Mouse (Mus musculus) lung, adult 2 months (tissue): ENCODE measurements at regions not wholly inside any gene's neighbourhood (a gene's known extent, or its start where the extent isn't known, plus 50 kb on each side); places are given as distances from the start of the nearest gene placed in this dataset.

Experiments
- DNase-seq: peaks from one replicate; pipeline ENCODE4 v3.0.0; 2022
- H3K4me1 ChIP-seq: fragments of 200-500 bp; 2 replicates; pipeline ENCODE4 v1.6.1; 2011; ENCODE audit warnings: low read length; ENCODE audit not compliant: control insufficient read depth, insufficient read depth
- H3K4me3 ChIP-seq: fragments of 200-500 bp; replicated peaks from 2 replicates; pipeline ENCODE3; 2011; ENCODE audit warnings: low read depth, mild to moderate bottlenecking, control low read depth, low read length; ENCODE audit errors: extremely low read depth
- CTCF ChIP-seq: fragments of 200-500 bp; IDR thresholded peaks from 2 replicates; pipeline ENCODE4 v1.5.1; 2011; ENCODE audit warnings: mild to moderate bottlenecking, low read length, control low read depth; ENCODE audit not compliant: insufficient read depth
- POLR2A ChIP-seq: fragments of 200-500 bp; IDR thresholded peaks from 2 replicates; pipeline ENCODE4 v1.6.1; 2011; ENCODE audit warnings: low read depth, mild to moderate bottlenecking, control low read depth, low read length, borderline replicate concordance; ENCODE audit errors: extremely low read depth
- WGBS: fragments of 180-500 bp; shearing (Covaris S2); methylation state at CpG from one replicate; pipeline ENCODE4 v1.1.7; 2018; 5-methylcytosine and 5-hydroxymethylcytosine counted together

DNA sequence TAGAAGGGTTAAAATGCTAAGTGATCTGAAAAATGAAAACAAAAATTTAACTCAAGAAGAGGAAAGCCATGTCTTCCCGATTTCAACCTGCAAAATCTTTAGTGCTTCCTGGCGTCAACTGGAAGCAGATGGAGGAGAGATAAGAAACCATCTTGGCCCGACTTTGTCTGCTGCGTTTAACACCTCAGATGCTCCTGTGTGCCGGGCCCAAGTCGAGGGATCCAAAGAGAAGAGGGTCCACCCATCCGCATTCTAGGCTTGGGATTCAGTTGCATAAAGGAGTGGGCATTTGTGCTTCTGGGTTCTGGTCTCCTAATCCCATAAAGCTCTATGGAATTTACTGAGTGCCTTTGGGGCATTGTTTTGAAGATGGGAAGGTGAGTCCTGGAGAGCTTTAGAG, 130.0 kb upstream of the Cdh6 start:
- TF ChIP-seq CTCF: no peak
- no peak for TF ChIP-seq POLR2A
- H3K4me3 ChIP-seq: no peak overlapping the region
- no peaks in the 10 kb centered on the region for H3K4me1 ChIP-seq
- no peak for DNase-seq
- 68% methylated on average over 7 of the region's 7 CpGs for WGBS

DNA sequence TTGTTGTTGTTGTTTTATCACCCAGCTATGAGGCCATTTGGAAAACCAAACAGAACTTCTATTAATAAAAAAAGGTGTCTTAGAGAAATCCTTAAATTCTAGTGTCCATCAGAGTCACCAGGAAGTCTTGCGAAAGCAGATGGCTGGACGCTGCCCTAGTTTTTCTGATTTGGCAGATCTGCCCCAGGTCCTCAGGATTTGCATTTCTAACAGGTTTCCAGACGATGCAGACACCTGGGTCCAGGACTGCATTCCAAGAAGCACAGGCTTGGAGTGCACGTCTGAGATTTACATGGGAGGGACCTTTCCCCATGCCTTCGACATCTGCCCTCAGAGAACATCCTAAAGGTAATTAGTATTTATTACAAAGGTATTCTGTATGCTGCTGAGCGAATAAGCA, 129.2 kb upstream of the Cdh6 start:
- H3K4me3 ChIP-seq: no peak overlapping the region
- H3K4me1 ChIP-seq: no peaks in the 10 kb centered on the region
- TF ChIP-seq CTCF (no peak), POLR2A (no peak)
- 74% methylated on average over 6 of the region's 6 CpGs for WGBS
- no peak for DNase-seq

DNA sequence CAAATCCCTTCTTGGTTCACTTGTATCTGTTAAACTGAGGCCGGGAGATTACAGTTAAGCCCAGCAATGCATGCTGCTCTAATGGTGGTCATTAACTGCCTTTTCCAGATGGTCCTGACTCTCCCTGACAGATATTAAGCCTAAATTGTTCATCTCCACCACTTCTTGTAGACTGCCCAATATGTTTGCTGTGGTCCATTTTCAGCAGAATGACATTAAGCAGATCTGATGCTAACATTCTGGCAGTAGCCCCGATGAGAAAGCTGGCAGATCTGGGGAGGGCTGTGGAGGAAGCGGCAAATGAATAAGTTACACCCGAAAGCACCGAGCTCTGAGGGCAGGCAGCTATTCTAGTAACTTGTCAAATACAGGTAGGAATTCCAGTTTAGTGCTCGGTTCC, 123.5 kb upstream of the Cdh6 start:
- TF ChIP-seq CTCF (no peak), POLR2A (no peak)
- H3K4me3 ChIP-seq: no peak overlapping the region
- H3K4me1 ChIP-seq: no peaks in the 10 kb centered on the region
- WGBS: 62% methylated on average over 6 of the region's 6 CpGs
- DNase-seq: no peak

DNA sequence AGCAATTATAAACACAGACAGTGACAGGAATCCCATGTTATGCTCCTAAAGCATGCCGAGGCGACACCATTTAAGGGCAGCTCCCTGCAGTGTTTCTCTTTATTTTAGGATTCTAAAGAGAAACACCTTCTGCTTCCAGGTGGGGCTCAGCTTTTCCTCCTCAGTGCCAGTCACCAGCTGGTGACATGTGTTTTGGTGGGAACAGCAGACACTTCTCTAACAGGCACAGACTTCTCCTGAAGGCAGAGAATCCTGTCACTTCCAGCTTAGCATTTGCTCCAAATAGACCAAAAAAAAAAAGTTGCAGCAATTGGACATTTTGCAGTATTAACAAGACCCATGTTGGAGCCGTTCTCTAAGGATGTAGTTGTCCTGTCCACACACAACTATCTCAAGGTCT, 115.6 kb upstream of the Cdh6 start:
- no peak for DNase-seq
- WGBS: 75% methylated on average over 3 of the region's 3 CpGs
- H3K4me3 ChIP-seq: no peak overlapping the region
- H3K4me1 ChIP-seq: no peaks in the 10 kb centered on the region
- no peak for TF ChIP-seq POLR2A
- TF ChIP-seq CTCF: no peak

DNA sequence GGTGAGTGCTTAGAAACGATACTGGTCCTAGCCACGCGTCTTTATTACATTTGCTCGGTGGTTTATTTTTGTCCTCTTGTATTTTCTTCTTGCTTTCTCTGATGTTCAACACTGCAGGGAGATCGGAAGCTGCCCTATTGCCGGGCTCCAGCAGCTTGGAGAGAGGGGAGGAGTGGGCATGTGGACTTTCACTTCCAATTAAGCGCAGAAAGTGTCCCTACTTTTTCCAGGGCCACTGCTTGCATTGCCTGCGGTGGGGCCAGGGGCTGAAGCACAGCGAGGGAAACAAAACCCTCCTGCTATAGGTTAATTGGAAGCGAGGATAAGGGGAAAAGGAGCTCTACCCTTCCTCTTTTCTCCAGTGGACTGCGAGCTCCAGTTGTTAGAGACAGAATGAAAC, 114.4 kb upstream of the Cdh6 start:
- no peak overlapping the region for H3K4me3 ChIP-seq
- TF ChIP-seq CTCF (no peak), POLR2A (no peak)
- no peak for DNase-seq
- no peaks in the 10 kb centered on the region for H3K4me1 ChIP-seq
- WGBS: 68% methylated on average over 11 of the region's 11 CpGs

DNA sequence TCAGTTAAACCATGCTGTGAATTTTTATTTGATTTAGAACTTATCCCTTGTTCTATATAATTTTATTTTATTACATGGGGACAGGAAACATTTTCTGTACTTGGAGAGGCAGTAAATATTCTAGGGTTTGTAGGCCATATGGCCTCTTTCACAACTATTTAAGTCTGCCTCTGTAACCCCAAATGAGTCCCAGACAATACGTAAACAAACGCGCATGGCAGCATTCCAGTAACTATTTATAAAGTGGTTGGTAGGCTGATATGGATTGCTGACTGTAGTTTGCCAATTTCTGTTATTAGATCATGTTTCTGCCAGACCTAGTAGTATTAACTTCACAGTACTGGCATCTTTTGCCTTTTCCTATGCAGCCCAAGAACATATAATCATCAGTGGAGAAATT, 111.9 kb upstream of the Cdh6 start:
- TF ChIP-seq CTCF (no peak), POLR2A (no peak)
- no peak for DNase-seq
- 37% methylated on average over 3 of the region's 3 CpGs for WGBS
- Histone ChIP-seq H3K4me1 (no peaks in the 10 kb centered on the region), H3K4me3 (no peak overlapping the region)

DNA sequence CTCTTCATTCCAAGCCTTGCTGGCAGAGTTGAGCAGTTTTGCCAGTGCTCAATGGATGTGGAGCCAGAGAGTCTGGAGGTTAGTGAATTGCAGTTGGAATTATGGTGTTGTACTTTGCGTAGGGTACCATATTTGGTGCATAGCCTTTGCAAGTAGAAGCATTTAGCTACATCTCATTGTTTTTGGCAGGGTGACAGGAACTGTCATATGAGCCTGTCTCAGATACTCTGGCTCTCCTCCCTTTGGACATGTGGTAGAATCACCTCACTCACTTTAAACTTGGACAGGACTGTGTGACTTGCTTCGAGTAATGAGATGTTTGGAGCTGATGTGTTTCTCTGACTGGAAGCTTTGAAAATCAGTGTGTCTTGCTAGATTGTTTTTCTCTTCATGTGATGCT, 110.7 kb upstream of the Cdh6 start:
- 65% methylated on average over 2 of the region's 2 CpGs for WGBS
- no peak overlapping the region for H3K4me3 ChIP-seq
- H3K4me1 ChIP-seq: no peaks in the 10 kb centered on the region
- no peak for DNase-seq
- TF ChIP-seq CTCF (no peak), POLR2A (no peak)

DNA sequence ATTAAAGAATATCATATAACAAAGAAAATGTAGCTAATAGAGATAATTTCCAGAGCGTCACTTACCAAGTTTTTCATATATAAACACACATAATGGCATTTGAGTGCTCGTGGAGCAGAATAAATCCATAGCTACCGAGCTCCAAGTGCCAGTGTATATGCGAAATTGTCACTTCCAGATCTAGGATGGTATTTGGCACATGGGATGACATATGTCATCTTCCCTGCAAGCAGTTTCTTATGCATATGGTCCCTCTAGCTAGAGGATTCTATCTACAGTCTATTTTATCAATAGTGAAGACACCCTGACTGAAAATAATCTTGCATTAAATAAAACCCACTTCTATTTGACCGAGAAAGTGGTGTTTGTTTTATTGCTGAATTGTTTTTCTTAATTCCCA, 109.6 kb upstream of the Cdh6 start:
- DNase-seq: no peak
- TF ChIP-seq POLR2A (no peak), CTCF (no peak)
- Histone ChIP-seq H3K4me3 (no peak overlapping the region), H3K4me1 (no peaks in the 10 kb centered on the region)
- 83% methylated on average over 5 of the region's 5 CpGs for WGBS

DNA sequence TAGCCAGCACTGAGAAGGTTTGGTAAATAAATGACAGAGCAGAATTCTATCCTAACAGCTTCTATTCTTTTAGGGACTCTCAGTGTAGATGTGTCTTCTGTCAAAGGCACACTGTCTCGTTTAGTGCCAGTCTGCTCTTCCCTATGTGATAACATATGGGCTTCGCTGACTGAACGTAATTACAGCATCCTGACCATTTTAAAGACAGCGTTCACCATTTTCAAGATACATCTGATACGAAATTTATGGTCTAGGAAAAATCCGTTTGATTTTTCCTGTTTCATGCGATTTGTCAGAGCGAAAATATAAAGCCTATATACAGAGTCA, 103.4 kb upstream of the Cdh6 start:
- H3K4me1 ChIP-seq: no peaks in the 10 kb centered on the region
- no peak for TF ChIP-seq POLR2A
- no peak for TF ChIP-seq CTCF
- no peak for DNase-seq
- H3K4me3 ChIP-seq: no peak overlapping the region
- 86% methylated on average over 8 of the region's 8 CpGs for WGBS

DNA sequence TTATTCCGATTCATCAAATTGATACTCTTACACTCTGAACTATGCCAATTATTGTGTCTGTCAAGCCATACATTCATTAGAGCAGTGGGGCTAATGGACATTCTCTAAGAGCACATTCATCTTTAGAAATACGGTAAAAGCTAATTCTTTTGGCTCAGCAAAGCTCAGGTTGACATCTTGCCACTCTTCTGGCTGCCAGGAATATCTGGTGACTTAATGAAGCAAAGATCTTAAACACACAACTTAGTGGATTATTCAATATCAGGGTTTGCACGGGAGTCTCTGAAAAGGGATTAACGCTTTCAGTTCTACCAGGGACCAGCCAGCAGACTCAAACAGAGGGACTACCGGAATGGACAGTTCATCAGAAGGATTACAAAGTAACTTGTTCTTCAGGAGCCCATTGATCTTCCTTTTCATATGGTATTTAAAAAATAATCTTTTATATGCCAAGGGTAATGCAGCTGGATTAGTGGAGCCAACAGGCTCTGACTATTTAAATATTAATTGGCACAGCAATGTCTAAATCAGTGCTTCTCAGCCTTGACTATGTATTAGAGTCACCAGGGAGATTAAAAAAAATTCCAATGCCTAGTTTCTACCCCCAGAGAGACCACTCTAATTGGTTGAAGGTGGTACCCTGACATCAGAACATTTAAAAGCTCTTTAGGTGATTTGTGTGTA, 102.9 kb upstream of the Cdh6 start:
- Histone ChIP-seq H3K4me3 (no peak overlapping the region), H3K4me1 (no peaks in the 10 kb centered on the region)
- WGBS: 68% methylated on average over 5 of the region's 5 CpGs
- DNase-seq: no peak
- no peak for TF ChIP-seq POLR2A
- no peak for TF ChIP-seq CTCF
